Mouse (Mus musculus) testis, adult 2 months (tissue): ENCODE measurements around the gene Ldlrad3. TPM values are rescaled to one million over a fixed set of nuclear protein-coding genes. Genes with fewer than 3 reads are reported as not detected.
A peak's percentile ranks its signal among the peaks of the same experiment; 100 is the strongest.

Source experiments
- H3K27ac ChIP-seq: fragments of 200-500 bp; 2 replicates; pipeline ENCODE4 v1.5.1; 2012; ENCODE audit warnings: low read depth, low read length; ENCODE audit not compliant: control insufficient read depth, insufficient read depth
- H3K27me3 ChIP-seq: fragments of 200-500 bp; 2 replicates; pipeline ENCODE4 v1.6.1; 2012; ENCODE audit warnings: mild to moderate bottlenecking, low read length, moderate library complexity; ENCODE audit not compliant: control insufficient read depth, insufficient read depth
- H3K36me3 ChIP-seq: fragments of 200-500 bp; 2 replicates; pipeline ENCODE4 v1.6.1; 2012; ENCODE audit warnings: mild to moderate bottlenecking, low read length; ENCODE audit not compliant: control insufficient read depth, insufficient read depth
- H3K4me1 ChIP-seq: fragments of 200-500 bp; 2 replicates; pipeline ENCODE4 v1.6.1; 2012; ENCODE audit warnings: low read length; ENCODE audit not compliant: control insufficient read depth, insufficient read depth
- H3K4me3 ChIP-seq: fragments of 200-500 bp; 2 replicates; pipeline ENCODE4 v1.5.1; 2012; ENCODE audit warnings: low read depth, mild to moderate bottlenecking, low read length, moderate library complexity, mixed read lengths; ENCODE audit not compliant: control insufficient read depth
- CTCF ChIP-seq: fragments of 200-500 bp; IDR thresholded peaks from 2 replicates; pipeline ENCODE4 v1.5.1; 2012; ENCODE audit warnings: low read depth, mild to moderate bottlenecking, inconsistent platforms, low read length, moderate library complexity; ENCODE audit not compliant: control insufficient read depth, insufficient read depth, insufficient replicate concordance
- POLR2A ChIP-seq: fragments of 200-500 bp; IDR thresholded peaks from 2 replicates; pipeline ENCODE4 v1.6.1; 2012; ENCODE audit warnings: low read depth, mild to moderate bottlenecking, inconsistent platforms, low read length, moderate library complexity; ENCODE audit not compliant: control insufficient read depth
- polyA plus RNA-seq: library from polyadenylated mRNA; depleted of rRNA; stranded (reverse); fragments of >200 nt; gene quantifications from 2 replicates; pipeline ENCODE4 v1.2.3, GENCODE M21; 2012

The Ldlrad3 gene
- polyA plus RNA-seq, 1 experiment = 1.8 TPM

- H3K4me1 ChIP-seq = no peaks in the 10 kb centered on the region
- H3K36me3 ChIP-seq = no peaks in the 10 kb centered on the region
- no peak for TF ChIP-seq POLR2A
- no peak for TF ChIP-seq CTCF
- H3K4me3 ChIP-seq = no peak overlapping the region
- no peak overlapping the region for H3K27ac ChIP-seq
- no peaks in the 10 kb centered on the region for H3K27me3 ChIP-seq
These were observed 99.6 kb downstream of the Ldlrad3 start for GRCm38 (mm10) chr2:102086583-102086982.

GRCm38 (mm10) chr2:102082782-102083181 lies 103.4 kb downstream of the Ldlrad3 start:
- no peaks in the 10 kb centered on the region for H3K4me1 ChIP-seq
- H3K27me3 ChIP-seq = no peaks in the 10 kb centered on the region
- no peaks in the 10 kb centered on the region for H3K36me3 ChIP-seq
- TF ChIP-seq POLR2A (no peak), CTCF (no peak)
- H3K4me3 ChIP-seq = no peak overlapping the region
- H3K27ac ChIP-seq = no peak overlapping the region

- Histone ChIP-seq H3K4me1 (no peaks in the 10 kb centered on the region), H3K27me3 (no peaks in the 10 kb centered on the region), H3K27ac (no peak overlapping the region), H3K36me3 (no peaks in the 10 kb centered on the region), H3K4me3 (no peak overlapping the region)
- no peak for TF ChIP-seq POLR2A
- TF ChIP-seq CTCF = peak; percentile 53; the same call in 1 of the 2 replicates
These were observed 108.6 kb downstream of the Ldlrad3 start for GRCm38 (mm10) chr2:102077554-102077953.

GRCm38 (mm10) chr2:102076237-102076636 lies 109.9 kb downstream of the Ldlrad3 start:
- Histone ChIP-seq H3K27me3 (no peaks in the 10 kb centered on the region), H3K4me3 (no peak overlapping the region), H3K4me1 (no peaks in the 10 kb centered on the region), H3K36me3 (no peaks in the 10 kb centered on the region), H3K27ac (no peak overlapping the region)
- TF ChIP-seq CTCF (no peak), POLR2A (no peak)

GRCm38 (mm10) chr2:102073266-102074037 lies 112.7 kb downstream of the Ldlrad3 start:
- Histone ChIP-seq H3K36me3 (no peaks in the 10 kb centered on the region), H3K27me3 (no peaks in the 10 kb centered on the region), H3K4me1 (no peaks in the 10 kb centered on the region), H3K4me3 (no peak overlapping the region), H3K27ac (no peak overlapping the region)
- TF ChIP-seq CTCF = no peak
- no peak for TF ChIP-seq POLR2A

- Histone ChIP-seq H3K4me3 (no peak overlapping the region), H3K27ac (no peak overlapping the region), H3K27me3 (no peaks in the 10 kb centered on the region), H3K36me3 (no peaks in the 10 kb centered on the region), H3K4me1 (no peaks in the 10 kb centered on the region)
- TF ChIP-seq CTCF (no peak), POLR2A (no peak)
These were observed 113.3 kb downstream of the Ldlrad3 start for GRCm38 (mm10) chr2:102072859-102073258.

GRCm38 (mm10) chr2:102071022-102071717 lies 115.0 kb downstream of the Ldlrad3 start:
- Histone ChIP-seq H3K36me3 (no peaks in the 10 kb centered on the region), H3K27me3 (no peaks in the 10 kb centered on the region), H3K4me1 (no peaks in the 10 kb centered on the region), H3K27ac (no peak overlapping the region), H3K4me3 (no peak overlapping the region)
- no peak for TF ChIP-seq POLR2A
- TF ChIP-seq CTCF = no peak
